Mouse (Mus musculus) forebrain, embryonic 12.5 days (tissue): Measurements from ENCODE around the gene Zfp346. TPM values are rescaled to one million over a fixed set of nuclear protein-coding genes. Genes with fewer than 3 reads are reported as not detected.
"Not testable (repeated sequence)": the region's sequence is repeated elsewhere in the genome, so short reads cannot be mapped to it uniquely, and the experiment has no call there.

Experiments used
- ATAC-seq: fragments of 200-750 bp; cut with Nextera tagmentation; 2 replicates; pipeline ENCODE4 v1.8.0; 2017; ENCODE audit warnings: moderate TSS enrichment; ENCODE audit not compliant: low FRiP score
- H3K27ac ChIP-seq: fragments of 300-500 bp; sonication (generic); 2 replicates; pipeline ENCODE4 v1.5.1; 2016; ENCODE audit warnings: mild to moderate bottlenecking
- H3K27me3 ChIP-seq: fragments of 300-500 bp; sonication (generic); 2 replicates; pipeline ENCODE4 v1.6.1; 2016; ENCODE audit warnings: mild to moderate bottlenecking
- H3K36me3 ChIP-seq: fragments of 300-500 bp; sonication (generic); replicated peaks from 2 replicates; pipeline ENCODE4 v1.6.1; 2016; ENCODE audit warnings: mild to moderate bottlenecking
- H3K4me1 ChIP-seq: fragments of 300-500 bp; sonication (generic); 2 replicates; pipeline ENCODE4 v1.6.1; 2016
- H3K4me2 ChIP-seq: fragments of 300-500 bp; sonication (generic); 2 replicates; pipeline ENCODE4 v1.6.1; 2016; ENCODE audit warnings: mild to moderate bottlenecking, moderate library complexity
- H3K4me3 ChIP-seq: fragments of 300-500 bp; sonication (generic); replicated peaks from 2 replicates; pipeline ENCODE4 v1.5.1; 2016; ENCODE audit warnings: mild to moderate bottlenecking
- H3K9ac ChIP-seq: fragments of 300-500 bp; sonication (generic); 2 replicates; pipeline ENCODE4 v1.6.1; 2016; ENCODE audit warnings: mild to moderate bottlenecking
- H3K9me3 ChIP-seq: fragments of 300-500 bp; sonication (generic); 2 replicates; pipeline ENCODE4 v1.6.1; 2016
- WGBS: fragments of 180-500 bp; shearing (Covaris S2); methylation state at CpG from one replicate; pipeline ENCODE4 v1.1.7; 2016; 5-methylcytosine and 5-hydroxymethylcytosine counted together
- polyA plus RNA-seq: library from polyadenylated mRNA; unstranded; fragments of >200 nt; fragmentation: Nextera tagmentation; extraction: Ambion mirVana; gene quantifications from 2 replicates; pipeline ENCODE4 v1.2.1, GENCODE M21; 2016

Gene Zfp346
- 24.1 and 27.9 TPM in 2 replicates for polyA plus RNA-seq

DNA sequence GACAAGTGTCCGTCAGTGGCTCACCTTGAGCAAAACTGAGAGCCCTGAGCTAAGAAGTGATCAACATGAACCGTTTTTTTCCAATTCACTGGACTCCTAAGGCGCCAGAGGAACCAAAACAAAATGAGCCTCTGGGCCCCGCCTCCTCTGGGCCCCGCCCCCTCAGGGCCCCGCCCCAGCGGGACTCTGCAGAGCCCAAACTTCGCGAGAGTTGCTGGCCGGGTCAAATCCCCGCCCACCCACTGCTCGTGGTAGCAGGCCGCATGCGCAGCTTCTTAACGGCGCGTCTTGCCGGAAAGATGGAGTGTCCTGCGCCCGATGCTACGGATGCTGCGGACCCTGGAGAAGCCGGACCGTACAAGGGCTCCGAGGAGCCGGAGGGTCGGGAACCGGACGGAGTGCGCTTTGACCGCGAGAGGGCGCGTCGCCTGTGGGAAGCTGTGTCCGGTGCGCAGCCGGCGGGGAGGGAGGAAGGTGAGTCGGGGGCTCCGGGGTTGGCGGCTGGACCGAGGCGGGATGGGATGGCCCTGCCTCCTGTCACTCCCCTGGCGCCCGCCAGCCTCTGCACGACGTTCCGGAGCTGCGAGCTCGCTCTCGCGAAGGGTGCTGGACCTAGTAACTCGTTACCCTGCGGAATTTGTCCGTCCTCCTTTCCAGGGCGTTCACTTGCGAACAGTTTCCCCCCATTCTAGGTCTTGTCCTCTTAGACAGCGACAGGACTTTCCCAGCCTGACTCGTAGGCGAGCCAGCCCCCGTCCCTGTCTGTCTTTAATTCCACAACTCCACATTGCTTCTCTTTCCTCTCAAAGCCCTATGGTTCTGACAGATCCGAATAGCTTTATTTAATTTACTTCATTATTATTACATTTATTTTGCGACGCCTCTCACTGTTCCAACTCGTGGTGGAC is at the start of gene Zfp346:
TSS of gene Zfp346 (plus strand) at position 267 of the 908 bp plus-strand sequence.
- Histone ChIP-seq H3K27ac (peak within 1 kb of the TSS; percentile 86), H3K4me1 (peaks cover 13% of the 10 kb centered on the region), H3K36me3 (peaks cover 19% of the 10 kb centered on the region), H3K4me2 (peak within 1 kb of the TSS; percentile 85), H3K9me3 (no peaks in the 10 kb centered on the region), H3K9ac (peak within 1 kb of the TSS; percentile 86), H3K4me3 (peak within 1 kb of the TSS; percentile 85), H3K27me3 (no peaks in the 10 kb centered on the region)
- WGBS: under 1% methylated on average over 66 of the region's 66 CpGs
- ATAC-seq: peak; percentile 93

DNA sequence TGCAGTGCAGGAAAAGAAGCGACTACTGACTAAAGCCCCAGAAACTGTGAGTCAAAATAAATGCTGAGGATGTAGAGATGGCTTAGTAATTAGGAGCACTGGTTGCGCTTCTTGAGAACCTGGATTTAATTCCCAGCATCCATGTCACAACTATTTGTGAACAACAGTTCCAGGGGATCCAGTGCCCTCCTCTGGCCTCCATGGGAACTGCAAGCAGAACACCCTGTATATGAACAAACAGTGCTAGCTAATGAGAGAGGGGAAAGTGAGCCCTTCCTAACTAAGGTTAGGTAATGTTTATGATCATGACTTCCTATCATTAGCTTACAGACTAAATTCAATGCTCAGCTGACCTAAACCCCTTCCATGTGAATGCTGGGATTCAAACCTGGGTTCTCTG is 47.1 kb upstream of the Zfp346 start:
- no peak overlapping the region for H3K4me3 ChIP-seq
- no peak for ATAC-seq
- H3K4me2 ChIP-seq: no peak overlapping the region
- peaks cover 9% of the 10 kb centered on the region for H3K36me3 ChIP-seq
- no peak overlapping the region for H3K9ac ChIP-seq
- no peaks in the 10 kb centered on the region for H3K27me3 ChIP-seq
- H3K27ac ChIP-seq: no peak overlapping the region
- H3K9me3 ChIP-seq: no peaks in the 10 kb centered on the region
- 94% methylated on average over 2 of the region's 2 CpGs for WGBS
- no peaks in the 10 kb centered on the region for H3K4me1 ChIP-seq

DNA sequence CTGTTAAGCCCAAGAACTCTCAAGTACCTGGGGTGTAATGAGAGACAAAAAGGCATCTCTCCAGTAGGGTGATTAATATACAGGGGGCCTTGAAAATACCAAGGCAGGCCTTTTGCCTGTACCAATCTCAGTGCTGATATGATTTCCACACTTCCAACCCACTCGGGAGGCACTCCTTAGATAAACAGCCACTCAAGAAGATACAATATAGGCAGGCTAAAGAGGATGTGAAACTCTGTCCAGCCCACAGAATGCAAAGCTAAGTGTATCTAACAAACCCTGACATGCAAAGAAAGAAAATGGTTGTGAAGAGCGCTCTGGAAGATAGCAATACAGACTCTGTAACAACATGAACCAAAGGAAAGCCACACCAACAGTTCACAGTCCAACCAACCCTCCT is 41.8 kb upstream of the Zfp346 start:
- Histone ChIP-seq H3K9me3 (no peaks in the 10 kb centered on the region), H3K4me1 (no peaks in the 10 kb centered on the region), H3K9ac (no peak overlapping the region), H3K27me3 (no peaks in the 10 kb centered on the region), H3K36me3 (peaks cover 4% of the 10 kb centered on the region), H3K27ac (no peak overlapping the region), H3K4me2 (no peak overlapping the region), H3K4me3 (no peak overlapping the region)
- ATAC-seq: no peak
- WGBS: 86% methylated on average over 2 of the region's 2 CpGs

DNA sequence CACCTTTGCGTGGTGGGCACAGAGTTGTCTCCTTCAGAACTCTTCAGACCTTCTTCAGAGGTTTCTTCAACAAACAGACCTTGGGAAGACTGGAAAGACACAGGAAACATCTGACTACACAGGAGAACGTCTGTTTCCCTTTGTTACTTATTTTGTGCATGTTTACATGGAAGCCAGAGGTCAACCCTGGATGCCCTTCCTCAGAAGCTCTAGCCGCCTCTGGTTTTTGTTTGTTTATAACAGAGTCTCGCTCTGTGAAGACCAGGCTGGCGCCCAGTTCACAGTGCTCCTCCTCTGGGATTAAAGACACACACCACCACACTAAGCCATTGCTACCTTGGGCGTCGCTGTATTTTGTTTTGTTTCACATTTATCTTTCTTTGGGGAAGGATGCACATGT is 35.4 kb upstream of the Zfp346 start:
- no peak for ATAC-seq
- Histone ChIP-seq H3K4me1 (no peaks in the 10 kb centered on the region), H3K9ac (no peak overlapping the region), H3K36me3 (no peaks in the 10 kb centered on the region), H3K27ac (no peak overlapping the region), H3K27me3 (no peaks in the 10 kb centered on the region), H3K9me3 (no peaks in the 10 kb centered on the region), H3K4me3 (no peak overlapping the region), H3K4me2 (no peak overlapping the region)
- 72% methylated on average over 7 of the region's 7 CpGs for WGBS

DNA sequence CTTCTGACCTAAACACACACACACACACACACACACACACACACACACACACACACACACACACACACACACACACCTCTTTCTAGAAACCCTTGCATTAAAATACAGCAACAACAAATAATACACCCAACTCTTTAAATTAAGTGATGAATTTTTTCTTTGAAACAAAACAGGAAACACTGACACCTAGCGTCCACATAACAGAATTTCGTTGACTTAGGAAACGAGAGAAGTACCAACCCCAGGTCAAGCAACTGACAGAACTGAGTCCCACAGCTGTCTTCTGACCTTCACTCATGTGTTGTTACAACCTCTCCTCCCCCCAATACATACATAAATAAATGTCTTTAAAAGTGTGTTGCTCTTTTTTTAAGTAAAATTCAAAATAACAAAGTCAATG is 33.8 kb upstream of the Zfp346 start:
- no peaks in the 10 kb centered on the region for H3K27me3 ChIP-seq
- no peak overlapping the region for H3K27ac ChIP-seq
- H3K9ac ChIP-seq: no peak overlapping the region
- no peak for ATAC-seq
- H3K4me3 ChIP-seq: no peak overlapping the region
- no peak overlapping the region for H3K4me2 ChIP-seq
- H3K36me3 ChIP-seq: peaks cover 9% of the 10 kb centered on the region; the same call in 1 of the 2 replicates
- WGBS: 3% methylated on average over 3 of the region's 3 CpGs
- H3K9me3 ChIP-seq: no peaks in the 10 kb centered on the region
- H3K4me1 ChIP-seq: no peaks in the 10 kb centered on the region

DNA sequence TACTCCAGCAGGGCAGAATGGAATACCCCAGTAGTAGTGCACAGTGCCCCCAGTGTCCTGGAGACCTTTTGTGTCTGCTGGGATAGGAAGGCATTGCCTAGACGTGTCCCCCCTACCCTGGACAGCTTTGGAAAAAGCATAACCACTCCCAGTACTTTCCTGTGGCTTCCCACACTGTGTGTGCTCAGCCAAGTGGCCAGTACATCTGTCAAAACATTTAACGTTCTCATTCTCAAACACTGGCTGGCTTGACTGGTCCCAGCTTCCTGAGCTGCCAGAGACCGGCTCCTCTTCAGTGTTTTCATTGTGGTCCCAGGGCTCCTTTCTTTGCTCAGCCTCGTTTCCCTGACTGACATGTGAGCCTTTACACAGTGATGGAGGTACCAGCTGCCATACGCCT is 29.5 kb upstream of the Zfp346 start:
- Histone ChIP-seq H3K27ac (no peak overlapping the region), H3K9me3 (no peaks in the 10 kb centered on the region), H3K4me2 (no peak overlapping the region), H3K4me1 (no peaks in the 10 kb centered on the region), H3K4me3 (no peak overlapping the region), H3K36me3 (peaks cover 9% of the 10 kb centered on the region), H3K9ac (no peak overlapping the region), H3K27me3 (no peaks in the 10 kb centered on the region)
- no peak for ATAC-seq
- 27% methylated on average over 5 of the region's 5 CpGs for WGBS

DNA sequence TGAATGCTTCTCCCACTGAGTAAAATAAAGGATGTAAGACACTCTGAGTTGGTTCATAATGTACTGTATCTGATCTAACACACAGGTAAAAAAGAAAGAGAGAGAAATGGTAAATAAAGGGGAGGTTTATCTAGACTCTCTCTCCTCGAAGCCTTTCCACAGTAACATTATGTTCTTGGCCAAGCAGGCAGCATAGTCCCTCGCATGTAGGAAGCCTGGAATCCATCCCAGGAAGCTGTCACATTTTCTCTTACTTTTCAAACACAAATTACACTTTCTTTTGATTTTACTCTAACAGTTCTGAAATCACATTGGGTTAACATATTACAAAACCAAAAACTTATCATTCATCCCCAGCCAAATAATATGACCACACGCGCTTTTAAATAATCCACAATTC is 12.5 kb upstream of the Zfp346 start:
- no peak overlapping the region for H3K4me2 ChIP-seq
- H3K4me3 ChIP-seq: no peak overlapping the region
- WGBS: 96% methylated on average over 4 of the region's 4 CpGs
- peaks cover 14% of the 10 kb centered on the region for H3K36me3 ChIP-seq
- H3K27ac ChIP-seq: no peak overlapping the region
- no peaks in the 10 kb centered on the region for H3K9me3 ChIP-seq
- no peak for ATAC-seq
- H3K4me1 ChIP-seq: no peaks in the 10 kb centered on the region
- H3K27me3 ChIP-seq: no peaks in the 10 kb centered on the region
- H3K9ac ChIP-seq: no peak overlapping the region

DNA sequence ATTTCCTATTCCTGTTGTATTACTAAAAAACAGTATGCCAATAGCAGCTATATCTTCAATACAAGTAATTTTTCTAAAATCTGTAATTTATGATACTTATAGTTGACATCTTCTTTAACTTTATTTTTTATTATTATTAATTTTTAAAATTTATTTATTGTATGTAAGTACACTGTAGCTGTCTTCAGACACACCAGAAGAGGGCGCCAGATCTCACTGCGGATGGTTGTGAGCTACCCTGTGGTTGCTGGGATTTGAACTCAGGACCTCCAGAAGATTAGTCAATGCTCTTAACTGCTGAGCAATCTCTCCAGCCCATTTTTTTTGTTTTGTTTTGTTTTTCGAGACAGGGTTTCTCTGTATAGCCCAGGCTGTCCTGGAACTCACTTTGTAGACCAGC is 7.3 kb upstream of the Zfp346 start:
- not testable (repeated sequence) for H3K27ac ChIP-seq, H3K4me1 ChIP-seq, H3K4me3 ChIP-seq, H3K4me2 ChIP-seq, H3K36me3 ChIP-seq, H3K9me3 ChIP-seq, H3K9ac ChIP-seq, H3K27me3 ChIP-seq, ATAC-seq
- WGBS: 95% methylated on average over 3 of the region's 3 CpGs

DNA sequence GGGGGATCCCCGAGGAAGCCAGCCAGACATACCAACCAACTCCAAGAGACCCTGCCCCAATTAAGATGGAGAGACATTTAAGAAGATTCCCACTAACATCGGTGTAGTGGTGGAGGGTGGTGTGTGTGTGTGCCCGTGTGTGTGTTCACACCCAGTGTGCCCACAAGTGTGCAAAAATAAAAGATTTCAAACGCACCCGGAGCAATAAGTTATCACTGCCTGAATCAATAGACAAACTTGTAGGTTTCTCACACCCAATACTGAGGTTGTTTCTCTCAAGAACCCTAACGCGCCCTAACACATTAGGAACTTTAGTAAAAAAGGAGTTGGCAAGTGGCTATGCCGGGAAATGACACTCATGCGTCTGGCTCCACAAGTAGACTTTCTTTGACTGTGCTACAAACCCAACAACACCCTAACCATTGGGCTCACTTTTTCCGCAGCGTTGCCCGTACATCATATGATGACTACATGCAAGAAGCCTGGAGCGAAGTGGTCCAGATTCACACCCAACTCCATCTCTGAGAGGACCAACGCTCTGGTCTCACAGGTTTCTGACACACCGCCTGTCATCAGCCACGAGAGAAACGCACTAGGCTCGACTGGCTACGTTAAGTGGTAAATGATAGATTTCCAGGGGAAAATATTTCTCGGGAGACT is 5.9 kb upstream of the Zfp346 start:
- peak overlapping the region; percentile 52 for H3K4me2 ChIP-seq
- peak overlapping the region; percentile 91 for H3K9ac ChIP-seq
- H3K9me3 ChIP-seq: no peaks in the 10 kb centered on the region
- 41% methylated on average over 20 of the region's 20 CpGs for WGBS
- no peaks in the 10 kb centered on the region for H3K36me3 ChIP-seq
- no peak for ATAC-seq
- no peak overlapping the region; the same call in 1 of the 2 replicates for H3K27ac ChIP-seq
- no peaks in the 10 kb centered on the region for H3K27me3 ChIP-seq
- peaks cover 8% of the 10 kb centered on the region for H3K4me1 ChIP-seq
- peak overlapping the region; percentile 88 for H3K4me3 ChIP-seq

DNA sequence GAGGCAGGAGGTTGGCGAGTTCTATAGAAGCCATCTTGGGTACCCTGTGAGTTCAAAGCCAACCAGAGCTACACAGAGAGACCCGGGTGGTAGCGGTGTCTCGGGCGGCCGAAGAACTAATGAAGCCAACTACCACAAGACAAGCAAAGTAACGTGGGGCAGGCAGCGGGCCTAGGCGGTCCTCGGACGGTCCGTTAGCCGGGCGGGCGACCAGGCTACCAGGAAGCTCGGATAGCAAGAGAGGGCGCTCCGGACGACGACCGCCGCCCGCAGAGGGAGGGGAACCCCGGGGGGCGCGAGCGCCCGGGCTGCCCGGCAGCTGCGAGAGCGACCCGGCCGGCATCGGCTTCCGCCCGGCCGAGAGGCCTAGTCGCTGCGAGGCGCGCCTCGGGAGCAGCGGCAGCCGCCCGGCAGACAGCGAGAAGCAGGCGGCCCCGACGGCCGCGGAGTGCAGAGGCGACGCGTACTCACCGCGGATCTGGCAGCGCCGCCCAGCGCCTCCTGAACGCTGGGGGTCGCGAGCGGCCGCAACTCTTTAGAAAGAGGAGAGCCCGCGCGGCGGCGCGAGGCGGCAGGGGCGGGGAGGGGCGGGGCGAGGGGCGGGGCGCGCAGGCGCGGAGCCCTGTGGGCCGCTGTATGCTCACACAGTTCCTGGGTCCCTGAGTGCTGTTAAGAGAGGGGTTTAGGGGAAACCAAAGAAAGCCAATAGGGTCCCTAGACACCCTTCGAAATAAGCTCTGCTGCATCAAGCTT is 5.2 kb upstream of the Zfp346 start, which contains the start of gene Uimc1:
TSS of gene Uimc1 (minus strand) at position 575 of the 753 bp plus-strand sequence.
- Histone ChIP-seq H3K27ac (peak within 1 kb of the TSS; percentile 90), H3K4me1 (peaks cover 8% of the 10 kb centered on the region), H3K27me3 (no peaks in the 10 kb centered on the region), H3K9me3 (no peaks in the 10 kb centered on the region), H3K4me2 (peak within 1 kb of the TSS; percentile 52), H3K4me3 (peak within 1 kb of the TSS; percentile 88), H3K36me3 (no peaks in the 10 kb centered on the region), H3K9ac (peak within 1 kb of the TSS; percentile 91)
- WGBS: under 1% methylated on average over 72 of the region's 81 CpGs
- peak; percentile 95 for ATAC-seq

DNA sequence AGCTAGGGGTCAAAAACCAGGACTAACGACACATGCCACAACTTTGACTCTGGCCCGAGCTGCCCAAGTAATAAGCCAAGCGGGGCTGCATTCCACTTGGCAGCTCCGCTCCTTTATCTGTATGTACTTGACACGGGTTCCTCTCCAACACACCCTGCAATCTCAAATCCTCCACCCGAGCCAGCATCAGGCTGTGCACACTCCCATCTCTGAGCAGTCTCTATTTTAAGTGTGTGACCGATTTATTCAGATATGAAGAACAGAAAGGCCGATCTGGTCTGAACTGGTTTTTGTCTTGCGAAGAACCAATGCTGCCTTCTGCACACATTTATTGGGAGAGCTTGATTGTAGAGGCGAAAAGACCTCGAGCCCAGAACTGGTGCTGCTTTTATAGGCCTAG is 3.5 kb upstream of the Zfp346 start:
- no peak overlapping the region for H3K27ac ChIP-seq
- no peak for ATAC-seq
- 97% methylated on average over 11 of the region's 11 CpGs for WGBS
- no peaks in the 10 kb centered on the region for H3K36me3 ChIP-seq
- no peaks in the 10 kb centered on the region for H3K27me3 ChIP-seq
- no peak overlapping the region for H3K4me2 ChIP-seq
- H3K4me3 ChIP-seq: no peak overlapping the region
- H3K9me3 ChIP-seq: no peaks in the 10 kb centered on the region
- no peak overlapping the region for H3K9ac ChIP-seq
- peaks cover 17% of the 10 kb centered on the region for H3K4me1 ChIP-seq

DNA sequence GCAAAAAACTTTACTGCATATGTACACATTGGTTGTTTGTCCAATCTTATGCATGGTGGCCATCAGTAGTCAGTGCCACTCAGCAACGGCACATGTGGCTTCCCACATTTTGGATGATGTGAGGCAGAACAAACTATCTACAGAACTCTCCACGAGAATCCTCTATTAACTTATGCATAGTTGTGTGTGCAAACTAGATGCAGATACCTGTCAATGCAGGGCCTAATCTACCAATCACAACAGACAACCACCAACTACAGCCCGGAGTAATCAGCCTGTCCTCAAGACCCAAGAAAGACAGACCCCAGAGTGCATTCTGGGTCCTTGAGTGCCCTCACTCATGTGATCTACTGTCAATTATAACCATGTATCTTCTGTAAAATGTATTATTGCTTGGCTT is 2.7 kb upstream of the Zfp346 start:
- 96% methylated on average over 3 of the region's 3 CpGs for WGBS
- no peak for ATAC-seq
- H3K9ac ChIP-seq: no peak overlapping the region
- no peaks in the 10 kb centered on the region for H3K27me3 ChIP-seq
- H3K4me2 ChIP-seq: no peak overlapping the region
- peaks cover under 1% of the 10 kb centered on the region; the same call in 1 of the 2 replicates for H3K36me3 ChIP-seq
- no peak overlapping the region for H3K4me3 ChIP-seq
- no peak overlapping the region for H3K27ac ChIP-seq
- no peaks in the 10 kb centered on the region for H3K9me3 ChIP-seq
- peaks cover 20% of the 10 kb centered on the region for H3K4me1 ChIP-seq
